Mouse (Mus musculus): ENCODE measurements around the gene Sgms1.

Sgms1 gene

GRCm38 (mm10) chr19:32262805-32263572 lies 126.5 kb downstream of the Sgms1 start:
- DNase-seq, result no peak

- DNase-seq, result no peak
Measured at GRCm38 (mm10) chr19:32260869-32261688, 128.4 kb downstream of the Sgms1 start.

- no peak for DNase-seq
Measured at GRCm38 (mm10) chr19:32259830-32260229, 129.7 kb downstream of the Sgms1 start.

GRCm38 (mm10) chr19:32259048-32259447 lies 130.5 kb downstream of the Sgms1 start:
- DNase-seq, result no peak

- no peak for DNase-seq
Measured at GRCm38 (mm10) chr19:32258146-32258545, 131.4 kb downstream of the Sgms1 start.

- DNase-seq, result no peak
Measured at GRCm38 (mm10) chr19:32257616-32258015, 131.9 kb downstream of the Sgms1 start.

GRCm38 (mm10) chr19:32256706-32257415 lies 132.7 kb downstream of the Sgms1 start:
- DNase-seq, result no peak

GRCm38 (mm10) chr19:32255429-32256185 lies 133.9 kb downstream of the Sgms1 start:
- no peak for DNase-seq

- DNase-seq, result peak; percentile 68
Measured at GRCm38 (mm10) chr19:32254739-32255344, 134.7 kb downstream of the Sgms1 start.

- DNase-seq, result no peak
Measured at GRCm38 (mm10) chr19:32254204-32254603, 135.3 kb downstream of the Sgms1 start.

- no peak for DNase-seq
Measured at GRCm38 (mm10) chr19:32252987-32253386, 136.5 kb downstream of the Sgms1 start.

GRCm38 (mm10) chr19:32252451-32252850 lies 137.1 kb downstream of the Sgms1 start:
- DNase-seq, result no peak

- DNase-seq, result no peak
Measured at GRCm38 (mm10) chr19:32249181-32250130, 140.1 kb downstream of the Sgms1 start.

- no peak for DNase-seq
Measured at GRCm38 (mm10) chr19:32244881-32245280, 144.6 kb downstream of the Sgms1 start.

- DNase-seq, result no peak
Measured at GRCm38 (mm10) chr19:32243246-32243645, 146.3 kb downstream of the Sgms1 start.

GRCm38 (mm10) chr19:32242153-32242552 lies 147.4 kb downstream of the Sgms1 start:
- no peak for DNase-seq

- no peak for DNase-seq
Measured at GRCm38 (mm10) chr19:32240417-32240990, 149.0 kb downstream of the Sgms1 start.

GRCm38 (mm10) chr19:32239925-32240324 lies 149.6 kb downstream of the Sgms1 start:
- no peak for DNase-seq

GRCm38 (mm10) chr19:32239459-32239792 lies 150.1 kb downstream of the Sgms1 start:
- DNase-seq, result no peak

GRCm38 (mm10) chr19:32238722-32239458 lies 150.6 kb downstream of the Sgms1 start:
- no peak for DNase-seq
